Mouse (Mus musculus): Measurements from ENCODE around the gene Tmem9b. TPM values are rescaled to one million over a fixed set of nuclear protein-coding genes. Genes with fewer than 3 reads are reported as not detected.

Tmem9b gene
- polyA plus RNA-seq, 1 experiment from 2014 or later: 46.9 TPM

- no peaks in the 10 kb centered on the region for H3K27me3 ChIP-seq (ENCODE audit: control insufficient read depth, insufficient read depth, low read length)
- H3K4me3 ChIP-seq (ENCODE audit: low read length): no peak overlapping the region
- H3K4me1 ChIP-seq (ENCODE audit: control insufficient read depth, insufficient read depth, low read length): no peaks in the 10 kb centered on the region
- no peaks in the 10 kb centered on the region for H3K9me3 ChIP-seq (ENCODE audit: control insufficient read depth, low read length)
- no peak overlapping the region for H3K27ac ChIP-seq (ENCODE audit: low read depth, low read length)
- H3K36me3 ChIP-seq (ENCODE audit: control insufficient read depth, insufficient read depth, low read length): no peaks in the 10 kb centered on the region
- H3K9ac ChIP-seq (ENCODE audit: low read depth, low read length): no peak overlapping the region
- H3K4me2 ChIP-seq (replicated peaks; ENCODE audit: low read depth, low read length): no peak overlapping the region
- WGBS: 93% methylated on average over 2 of the region's 2 CpGs
- ATAC-seq (ENCODE audit: low FRiP score, low TSS enrichment): no peak
Observed at GRCm38 (mm10) chr7:109722618-109723017, 30.1 kb downstream of the Tmem9b start.

- ATAC-seq (ENCODE audit: low FRiP score, low TSS enrichment): no peak
- Histone ChIP-seq H3K4me2 (replicated peaks; ENCODE audit: low read depth, low read length) (no peak overlapping the region), H3K27me3 (ENCODE audit: control insufficient read depth, insufficient read depth, low read length) (no peaks in the 10 kb centered on the region), H3K36me3 (ENCODE audit: control insufficient read depth, insufficient read depth, low read length) (no peaks in the 10 kb centered on the region), H3K9me3 (ENCODE audit: control insufficient read depth, low read length) (no peaks in the 10 kb centered on the region), H3K9ac (ENCODE audit: low read depth, low read length) (no peak overlapping the region), H3K27ac (ENCODE audit: low read depth, low read length) (no peak overlapping the region), H3K4me3 (ENCODE audit: low read length) (no peak overlapping the region), H3K4me1 (ENCODE audit: control insufficient read depth, insufficient read depth, low read length) (no peaks in the 10 kb centered on the region)
- 64% methylated on average over 9 of the region's 9 CpGs for WGBS
Observed at GRCm38 (mm10) chr7:109719286-109719685, 33.4 kb downstream of the Tmem9b start.

- Histone ChIP-seq H3K4me2 (replicated peaks; ENCODE audit: low read depth, low read length) (no peak overlapping the region), H3K9me3 (ENCODE audit: control insufficient read depth, low read length) (no peaks in the 10 kb centered on the region)
- 90% methylated on average over 2 of the region's 2 CpGs for WGBS
Observed at GRCm38 (mm10) chr7:109713434-109713982, 39.2 kb downstream of the Tmem9b start.

GRCm38 (mm10) chr7:109712198-109712597, 40.5 kb downstream of the Tmem9b start:
- WGBS: 77% methylated on average over 7 of the region's 7 CpGs
- Histone ChIP-seq H3K4me1 (ENCODE audit: control insufficient read depth, insufficient read depth, low read length) (peaks cover 5% of the 10 kb centered on the region; the same call in 1 of the 2 replicates), H3K4me2 (replicated peaks; ENCODE audit: low read depth, low read length) (no peak overlapping the region), H3K27me3 (ENCODE audit: control insufficient read depth, insufficient read depth, low read length) (no peaks in the 10 kb centered on the region), H3K27ac (ENCODE audit: low read depth, low read length) (no peak overlapping the region), H3K9me3 (ENCODE audit: control insufficient read depth, low read length) (no peaks in the 10 kb centered on the region), H3K4me3 (ENCODE audit: low read length) (no peak overlapping the region), H3K36me3 (ENCODE audit: control insufficient read depth, insufficient read depth, low read length) (peaks cover 19% of the 10 kb centered on the region; the same call in 1 of the 2 replicates), H3K9ac (ENCODE audit: low read depth, low read length) (no peak overlapping the region)
- ATAC-seq (ENCODE audit: low FRiP score, low TSS enrichment): no peak

More at GRCm38 (mm10) chr7:109713434-109713982, 39.2 kb downstream of the Tmem9b start:
- Histone ChIP-seq H3K9ac (ENCODE audit: low read depth, low read length) (no peak overlapping the region), H3K4me3 (ENCODE audit: low read length) (no peak overlapping the region), H3K36me3 (ENCODE audit: control insufficient read depth, insufficient read depth, low read length) (peaks cover 19% of the 10 kb centered on the region; the same call in 1 of the 2 replicates), H3K27ac (ENCODE audit: low read depth, low read length) (no peak overlapping the region), H3K4me1 (ENCODE audit: control insufficient read depth, insufficient read depth, low read length) (peaks cover under 1% of the 10 kb centered on the region; the same call in 1 of the 2 replicates), H3K27me3 (ENCODE audit: control insufficient read depth, insufficient read depth, low read length) (no peaks in the 10 kb centered on the region)
- no peak for ATAC-seq (ENCODE audit: low FRiP score, low TSS enrichment)

- H3K9me3 ChIP-seq (ENCODE audit: control insufficient read depth, low read length): no peaks in the 10 kb centered on the region
- peaks cover 19% of the 10 kb centered on the region; the same call in 1 of the 2 replicates for H3K36me3 ChIP-seq (ENCODE audit: control insufficient read depth, insufficient read depth, low read length)
- H3K4me3 ChIP-seq (ENCODE audit: low read length): no peak overlapping the region
- no peak for ATAC-seq (ENCODE audit: low FRiP score, low TSS enrichment)
- WGBS: 79% methylated on average over 1 of the region's 1 CpGs
- no peak overlapping the region for H3K9ac ChIP-seq (ENCODE audit: low read depth, low read length)
- no peak overlapping the region for H3K27ac ChIP-seq (ENCODE audit: low read depth, low read length)
- H3K27me3 ChIP-seq (ENCODE audit: control insufficient read depth, insufficient read depth, low read length): no peaks in the 10 kb centered on the region
- no peak overlapping the region for H3K4me2 ChIP-seq (replicated peaks; ENCODE audit: low read depth, low read length)
- peaks cover 5% of the 10 kb centered on the region; the same call in 1 of the 2 replicates for H3K4me1 ChIP-seq (ENCODE audit: control insufficient read depth, insufficient read depth, low read length)
Observed at GRCm38 (mm10) chr7:109710069-109710468, 42.6 kb downstream of the Tmem9b start.

- ATAC-seq (ENCODE audit: low FRiP score, low TSS enrichment): peak; percentile 54; the same call in 1 of the 2 replicates
- Histone ChIP-seq H3K9ac (ENCODE audit: low read depth, low read length) (no peak overlapping the region), H3K9me3 (ENCODE audit: control insufficient read depth, low read length) (no peaks in the 10 kb centered on the region), H3K27me3 (ENCODE audit: control insufficient read depth, insufficient read depth, low read length) (no peaks in the 10 kb centered on the region), H3K4me1 (ENCODE audit: control insufficient read depth, insufficient read depth, low read length) (peaks cover 9% of the 10 kb centered on the region), H3K4me2 (replicated peaks; ENCODE audit: low read depth, low read length) (no peak overlapping the region), H3K27ac (ENCODE audit: low read depth, low read length) (peak overlapping the region; percentile 53; the same call in 1 of the 2 replicates), H3K4me3 (ENCODE audit: low read length) (no peak overlapping the region), H3K36me3 (ENCODE audit: control insufficient read depth, insufficient read depth, low read length) (peaks cover 19% of the 10 kb centered on the region; the same call in 1 of the 2 replicates)
- WGBS: 50% methylated on average over 3 of the region's 3 CpGs
Observed at GRCm38 (mm10) chr7:109708961-109709382, 43.7 kb downstream of the Tmem9b start.

GRCm38 (mm10) chr7:109707023-109707785, 45.5 kb downstream of the Tmem9b start:
- Histone ChIP-seq H3K36me3 (ENCODE audit: control insufficient read depth, insufficient read depth, low read length) (peaks cover 8% of the 10 kb centered on the region; the same call in 1 of the 2 replicates), H3K9me3 (ENCODE audit: control insufficient read depth, low read length) (no peaks in the 10 kb centered on the region), H3K9ac (ENCODE audit: low read depth, low read length) (no peak overlapping the region), H3K4me2 (replicated peaks; ENCODE audit: low read depth, low read length) (no peak overlapping the region), H3K27ac (ENCODE audit: low read depth, low read length) (no peak overlapping the region), H3K27me3 (ENCODE audit: control insufficient read depth, insufficient read depth, low read length) (no peaks in the 10 kb centered on the region), H3K4me3 (ENCODE audit: low read length) (no peak overlapping the region), H3K4me1 (ENCODE audit: control insufficient read depth, insufficient read depth, low read length) (peaks cover 9% of the 10 kb centered on the region)
- WGBS: 48% methylated on average over 4 of the region's 4 CpGs
- no peak for ATAC-seq (ENCODE audit: low FRiP score, low TSS enrichment)

GRCm38 (mm10) chr7:109704461-109704860, 48.2 kb downstream of the Tmem9b start:
- peaks cover 3% of the 10 kb centered on the region; the same call in 1 of the 2 replicates for H3K9me3 ChIP-seq (ENCODE audit: control insufficient read depth, low read length)
- peak overlapping the region; percentile 59; the same call in 1 of the 2 replicates for H3K4me3 ChIP-seq (ENCODE audit: low read length)
- H3K27me3 ChIP-seq (ENCODE audit: control insufficient read depth, insufficient read depth, low read length): no peaks in the 10 kb centered on the region
- WGBS: 54% methylated on average over 3 of the region's 3 CpGs
- no peak overlapping the region for H3K9ac ChIP-seq (ENCODE audit: low read depth, low read length)
- no peaks in the 10 kb centered on the region; the same call in 1 of the 2 replicates for H3K36me3 ChIP-seq (ENCODE audit: control insufficient read depth, insufficient read depth, low read length)
- no peak for ATAC-seq (ENCODE audit: low FRiP score, low TSS enrichment)
- H3K4me1 ChIP-seq (ENCODE audit: control insufficient read depth, insufficient read depth, low read length): peaks cover 9% of the 10 kb centered on the region
- peak overlapping the region; percentile 77 for H3K4me2 ChIP-seq (replicated peaks; ENCODE audit: low read depth, low read length)
- no peak overlapping the region for H3K27ac ChIP-seq (ENCODE audit: low read depth, low read length)

GRCm38 (mm10) chr7:109704016-109704377, 48.7 kb downstream of the Tmem9b start:
- Histone ChIP-seq H3K27ac (ENCODE audit: low read depth, low read length) (peak overlapping the region; percentile 39; the same call in 1 of the 2 replicates), H3K36me3 (ENCODE audit: control insufficient read depth, insufficient read depth, low read length) (no peaks in the 10 kb centered on the region; the same call in 1 of the 2 replicates), H3K4me1 (ENCODE audit: control insufficient read depth, insufficient read depth, low read length) (peaks cover 9% of the 10 kb centered on the region), H3K9ac (ENCODE audit: low read depth, low read length) (peak overlapping the region; percentile 63), H3K27me3 (ENCODE audit: control insufficient read depth, insufficient read depth, low read length) (no peaks in the 10 kb centered on the region), H3K4me2 (replicated peaks; ENCODE audit: low read depth, low read length) (peak overlapping the region; percentile 77), H3K9me3 (ENCODE audit: control insufficient read depth, low read length) (peaks cover 3% of the 10 kb centered on the region; the same call in 1 of the 2 replicates), H3K4me3 (ENCODE audit: low read length) (peak overlapping the region; percentile 59)
- WGBS: 4% methylated on average over 17 of the region's 17 CpGs
- ATAC-seq (ENCODE audit: low FRiP score, low TSS enrichment): no peak

Data from kidney, embryonic 14.5 days (tissue).